Mouse (Mus musculus) embryonic facial prominence, embryonic 12.5 days (tissue): Measurements from ENCODE around the gene Wdr91. TPM values are rescaled to one million over a fixed set of nuclear protein-coding genes. Genes with fewer than 3 reads are reported as not detected.
A peak's percentile ranks its signal among the peaks of the same experiment; 100 is the strongest.

Source experiments
- ATAC-seq: fragments of 200-750 bp; cut with Nextera tagmentation; 2 replicates; pipeline ENCODE4 v1.8.0; 2017; ENCODE audit not compliant: insufficient number of reproducible peaks, insufficient read depth, low FRiP score, low TSS enrichment
- H3K27ac ChIP-seq: fragments of 300-500 bp; sonication (generic); 2 replicates; pipeline ENCODE4 v1.5.1; 2016; ENCODE audit warnings: mild to moderate bottlenecking
- H3K27me3 ChIP-seq: fragments of 300-500 bp; sonication (generic); 2 replicates; pipeline ENCODE4 v1.6.1; 2016; ENCODE audit warnings: mild to moderate bottlenecking, moderate library complexity
- H3K36me3 ChIP-seq: fragments of 300-500 bp; sonication (generic); 2 replicates; pipeline ENCODE4 v1.6.1; 2016; ENCODE audit warnings: mild to moderate bottlenecking
- H3K4me1 ChIP-seq: fragments of 300-500 bp; sonication (generic); 2 replicates; pipeline ENCODE4 v1.6.1; 2016
- H3K4me2 ChIP-seq: fragments of 300-500 bp; sonication (generic); replicated peaks from 2 replicates; pipeline ENCODE4 v1.6.1; 2016; ENCODE audit warnings: mild to moderate bottlenecking, moderate library complexity
- H3K4me3 ChIP-seq: fragments of 300-500 bp; sonication (generic); 2 replicates; pipeline ENCODE4 v1.5.1; 2016; ENCODE audit warnings: mild to moderate bottlenecking
- H3K9ac ChIP-seq: fragments of 300-500 bp; sonication (generic); 2 replicates; pipeline ENCODE4 v1.6.1; 2016; ENCODE audit warnings: mild to moderate bottlenecking, moderate library complexity
- H3K9me3 ChIP-seq: fragments of 300-500 bp; sonication (generic); 2 replicates; pipeline ENCODE4 v1.6.1; 2016; ENCODE audit warnings: mild to moderate bottlenecking, moderate library complexity
- WGBS: fragments of 180-500 bp; shearing (Covaris S2); methylation state at CpG from one replicate; pipeline ENCODE4 v1.1.7; 2016; 5-methylcytosine and 5-hydroxymethylcytosine counted together
- polyA plus RNA-seq: library from polyadenylated mRNA; unstranded; fragments of >200 nt; fragmentation: Nextera tagmentation; extraction: Ambion mirVana; gene quantifications from 2 replicates; pipeline ENCODE4 v1.2.1, GENCODE M21; 2016

Wdr91 gene
- polyA plus RNA-seq, 1 experiment from 2014 or later = 12.7 TPM

DNA sequence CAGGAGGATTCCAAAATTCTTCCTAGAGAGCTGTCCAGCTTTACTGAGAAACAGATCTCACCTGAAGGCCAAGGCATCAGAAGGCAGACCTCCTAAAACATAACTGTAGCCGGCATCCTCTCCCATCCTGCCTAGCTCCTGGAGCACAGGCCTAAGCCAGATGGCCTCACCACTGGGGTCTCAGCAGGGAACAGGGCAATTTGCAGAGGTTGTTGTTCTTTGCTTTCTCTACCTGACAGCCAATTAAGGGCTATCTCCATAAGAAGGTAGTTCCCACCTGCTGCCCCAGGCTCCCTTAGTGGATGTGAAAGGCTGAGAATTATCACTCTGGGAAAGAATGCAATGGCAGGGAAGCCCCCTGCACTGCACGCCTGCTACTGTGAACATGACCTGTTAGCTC is 9.7 kb downstream of the Wdr91 start:
- 68% methylated on average over 2 of the region's 2 CpGs for WGBS
- Histone ChIP-seq H3K4me1 (no peaks in the 10 kb centered on the region), H3K36me3 (peaks cover 51% of the 10 kb centered on the region), H3K4me3 (no peak overlapping the region), H3K27ac (no peak overlapping the region), H3K9me3 (no peaks in the 10 kb centered on the region), H3K9ac (no peak overlapping the region), H3K27me3 (no peaks in the 10 kb centered on the region), H3K4me2 (no peak overlapping the region)
- ATAC-seq = no peak

DNA sequence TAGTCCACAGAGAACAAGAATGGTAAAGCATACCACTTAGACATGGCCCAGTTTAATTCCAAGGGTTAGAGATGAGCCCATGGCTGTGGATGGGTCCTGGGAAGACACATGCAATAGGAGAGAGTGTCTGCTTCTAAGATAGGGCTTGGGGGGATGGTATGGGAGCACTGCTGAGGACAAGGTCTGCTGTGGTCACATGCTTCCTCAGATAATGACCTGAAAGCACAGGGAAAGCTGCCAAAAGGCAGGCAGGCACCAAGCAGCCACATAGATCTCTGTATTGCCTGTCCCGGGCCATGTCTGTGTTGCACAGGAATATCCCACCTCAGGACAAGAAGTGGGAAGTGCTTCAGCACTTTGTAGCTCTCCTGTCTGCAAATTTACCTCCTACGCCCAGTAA is 11.5 kb downstream of the Wdr91 start:
- no peaks in the 10 kb centered on the region for H3K4me1 ChIP-seq
- H3K27me3 ChIP-seq = no peaks in the 10 kb centered on the region
- H3K4me3 ChIP-seq = no peak overlapping the region
- peaks cover 58% of the 10 kb centered on the region for H3K36me3 ChIP-seq
- WGBS = 84% methylated on average over 2 of the region's 2 CpGs
- no peaks in the 10 kb centered on the region for H3K9me3 ChIP-seq
- H3K9ac ChIP-seq = no peak overlapping the region
- H3K4me2 ChIP-seq = no peak overlapping the region
- no peak overlapping the region for H3K27ac ChIP-seq
- no peak for ATAC-seq

DNA sequence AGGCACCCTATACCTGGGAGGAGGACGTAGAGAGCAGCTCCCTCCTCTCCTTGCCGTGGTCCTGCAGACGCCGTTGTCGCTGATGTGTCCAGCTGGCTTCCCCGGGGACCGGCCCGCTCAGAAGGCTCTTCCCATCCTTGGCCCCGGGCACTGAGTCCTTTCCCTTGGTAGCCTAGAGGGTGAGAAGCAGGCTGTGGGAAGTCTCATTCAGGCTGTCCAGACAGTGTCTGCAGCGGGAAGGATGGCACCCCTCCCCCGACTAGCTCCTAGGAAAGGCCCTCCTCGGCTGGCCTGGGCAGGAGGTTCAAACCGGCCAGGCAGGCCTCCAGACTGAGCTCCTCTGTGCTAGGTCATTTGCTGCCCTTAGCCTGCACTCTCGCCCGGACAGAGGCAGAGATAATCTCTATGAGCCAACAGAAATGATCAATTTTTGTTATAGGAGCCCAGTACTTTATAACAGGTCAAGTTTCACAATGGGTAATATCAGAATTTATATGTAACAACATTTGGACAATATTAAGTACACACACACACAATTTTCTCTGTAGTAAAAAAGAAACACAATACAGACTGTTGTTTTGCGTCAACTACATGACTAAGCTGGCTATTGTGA is 14.4 kb downstream of the Wdr91 start:
- ATAC-seq = no peak
- Histone ChIP-seq H3K9me3 (no peaks in the 10 kb centered on the region), H3K4me3 (no peak overlapping the region), H3K27ac (no peak overlapping the region), H3K4me1 (no peaks in the 10 kb centered on the region), H3K9ac (no peak overlapping the region), H3K36me3 (peaks cover 74% of the 10 kb centered on the region), H3K4me2 (no peak overlapping the region), H3K27me3 (no peaks in the 10 kb centered on the region)
- WGBS = 47% methylated on average over 16 of the region's 16 CpGs

DNA sequence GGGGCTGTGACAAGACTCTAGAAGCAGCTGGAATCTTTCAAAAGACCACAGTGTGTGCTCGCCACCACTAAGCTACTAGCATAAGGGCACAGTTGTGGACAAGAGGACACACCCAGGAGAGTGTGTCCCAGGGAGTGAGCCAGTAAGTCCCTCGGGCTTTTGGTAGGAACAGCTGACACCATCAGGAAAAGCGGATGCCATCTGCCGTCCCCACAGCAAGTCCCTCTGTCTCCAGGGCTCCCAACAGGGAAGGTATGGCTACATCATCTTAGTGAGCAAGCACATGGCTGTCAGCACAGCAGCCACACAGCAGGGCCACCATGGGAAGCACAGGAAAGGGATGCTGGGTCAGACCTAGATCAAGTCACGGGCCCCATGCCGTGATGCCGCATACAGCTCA is 15.1 kb downstream of the Wdr91 start:
- Histone ChIP-seq H3K27me3 (no peaks in the 10 kb centered on the region), H3K4me1 (no peaks in the 10 kb centered on the region), H3K4me3 (no peak overlapping the region), H3K4me2 (no peak overlapping the region), H3K27ac (no peak overlapping the region), H3K9ac (no peak overlapping the region), H3K36me3 (peaks cover 74% of the 10 kb centered on the region), H3K9me3 (no peaks in the 10 kb centered on the region)
- WGBS = 87% methylated on average over 7 of the region's 7 CpGs
- no peak for ATAC-seq

DNA sequence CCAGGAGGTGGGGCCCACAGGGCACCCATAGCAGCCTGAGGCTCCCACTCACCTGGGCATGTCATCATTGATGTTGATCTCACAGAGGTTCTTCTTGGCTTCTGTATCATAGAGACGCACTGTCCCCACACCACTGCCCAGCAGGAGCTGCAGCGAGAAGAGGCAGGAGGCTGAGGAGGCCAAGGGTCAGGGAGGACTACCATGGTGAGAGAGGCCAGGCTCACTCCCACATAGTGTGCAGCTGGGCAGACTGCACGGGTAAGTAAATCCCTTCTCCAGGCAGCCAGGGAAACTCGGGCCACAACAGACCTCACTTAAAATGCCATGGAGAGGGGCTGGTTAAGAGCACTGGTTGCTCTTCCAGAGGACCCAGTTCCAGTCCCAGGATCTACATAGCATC is 21.5 kb downstream of the Wdr91 start:
- H3K36me3 ChIP-seq = peaks cover 59% of the 10 kb centered on the region
- H3K4me3 ChIP-seq = no peak overlapping the region
- peaks cover 9% of the 10 kb centered on the region; the same call in 1 of the 2 replicates for H3K4me1 ChIP-seq
- no peaks in the 10 kb centered on the region for H3K27me3 ChIP-seq
- H3K9ac ChIP-seq = no peak overlapping the region
- H3K4me2 ChIP-seq = no peak overlapping the region
- no peak for ATAC-seq
- H3K27ac ChIP-seq = no peak overlapping the region
- H3K9me3 ChIP-seq = no peaks in the 10 kb centered on the region
- 57% methylated on average over 4 of the region's 4 CpGs for WGBS

DNA sequence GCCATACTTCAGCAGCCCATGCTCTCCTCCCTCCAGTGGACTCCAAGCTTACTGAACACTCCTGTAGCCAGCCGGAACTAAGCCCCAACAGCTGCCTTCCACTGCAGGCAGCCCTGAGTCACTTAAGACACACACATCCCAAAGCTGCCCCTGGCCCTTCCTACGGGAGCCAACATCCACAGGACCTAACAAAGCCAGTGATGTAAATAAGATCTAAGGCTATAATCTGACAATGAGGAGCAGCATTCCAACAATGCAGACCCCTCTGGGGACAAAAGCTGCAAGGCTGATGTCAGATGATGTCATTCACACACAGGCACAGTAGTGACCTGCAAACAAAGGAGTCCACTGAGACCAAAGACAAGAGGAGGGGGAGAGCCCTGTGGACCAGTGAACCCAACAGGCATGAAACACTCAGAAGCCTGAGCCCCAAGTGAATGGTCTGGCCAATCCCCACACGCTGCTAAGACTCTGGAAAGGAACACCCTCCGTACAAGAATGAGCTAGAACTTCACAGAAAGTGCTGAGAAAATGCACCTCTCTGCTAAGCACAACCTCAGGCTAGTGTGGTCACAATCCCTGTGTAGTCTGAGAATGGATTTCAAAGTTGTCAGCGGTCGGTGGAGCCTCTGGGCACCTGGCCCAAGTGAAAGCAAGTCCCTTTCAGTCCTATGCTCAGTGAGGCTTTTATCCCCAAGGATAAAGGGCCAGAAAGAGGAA is 23.4 kb downstream of the Wdr91 start:
- no peak overlapping the region for H3K4me3 ChIP-seq
- H3K9ac ChIP-seq = no peak overlapping the region
- H3K36me3 ChIP-seq = peaks cover 56% of the 10 kb centered on the region
- WGBS = 56% methylated on average over 6 of the region's 6 CpGs
- peak; percentile 68 for ATAC-seq
- no peak overlapping the region for H3K4me2 ChIP-seq
- peak overlapping the region; percentile 42; the same call in 1 of the 2 replicates for H3K27ac ChIP-seq
- H3K27me3 ChIP-seq = no peaks in the 10 kb centered on the region
- no peaks in the 10 kb centered on the region for H3K9me3 ChIP-seq
- H3K4me1 ChIP-seq = peaks cover 9% of the 10 kb centered on the region; the same call in 1 of the 2 replicates

DNA sequence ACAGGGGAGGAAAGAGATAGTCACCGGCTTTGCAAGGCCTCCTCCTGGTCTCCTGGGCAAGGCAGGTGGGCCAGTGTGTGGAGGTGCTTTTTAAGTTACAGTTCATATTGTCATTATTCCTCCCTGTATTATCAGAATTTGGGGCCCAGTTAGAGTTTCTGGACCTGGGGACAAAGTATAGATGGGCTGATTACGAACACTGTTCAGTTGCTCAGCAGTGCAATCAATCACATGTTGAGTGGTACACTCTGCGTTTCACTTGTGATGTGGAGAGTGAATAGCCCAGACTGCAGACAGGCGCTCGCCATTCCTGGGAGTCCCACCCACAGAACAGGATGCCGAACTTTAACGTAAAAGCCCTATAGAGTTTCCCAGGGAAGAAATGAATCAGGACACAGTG is 26.0 kb downstream of the Wdr91 start:
- peaks cover 49% of the 10 kb centered on the region for H3K36me3 ChIP-seq
- no peak for ATAC-seq
- H3K27me3 ChIP-seq = no peaks in the 10 kb centered on the region
- 91% methylated on average over 7 of the region's 7 CpGs for WGBS
- no peak overlapping the region for H3K9ac ChIP-seq
- no peak overlapping the region for H3K4me2 ChIP-seq
- peaks cover 9% of the 10 kb centered on the region; the same call in 1 of the 2 replicates for H3K4me1 ChIP-seq
- no peak overlapping the region for H3K27ac ChIP-seq
- no peak overlapping the region for H3K4me3 ChIP-seq
- no peaks in the 10 kb centered on the region for H3K9me3 ChIP-seq

DNA sequence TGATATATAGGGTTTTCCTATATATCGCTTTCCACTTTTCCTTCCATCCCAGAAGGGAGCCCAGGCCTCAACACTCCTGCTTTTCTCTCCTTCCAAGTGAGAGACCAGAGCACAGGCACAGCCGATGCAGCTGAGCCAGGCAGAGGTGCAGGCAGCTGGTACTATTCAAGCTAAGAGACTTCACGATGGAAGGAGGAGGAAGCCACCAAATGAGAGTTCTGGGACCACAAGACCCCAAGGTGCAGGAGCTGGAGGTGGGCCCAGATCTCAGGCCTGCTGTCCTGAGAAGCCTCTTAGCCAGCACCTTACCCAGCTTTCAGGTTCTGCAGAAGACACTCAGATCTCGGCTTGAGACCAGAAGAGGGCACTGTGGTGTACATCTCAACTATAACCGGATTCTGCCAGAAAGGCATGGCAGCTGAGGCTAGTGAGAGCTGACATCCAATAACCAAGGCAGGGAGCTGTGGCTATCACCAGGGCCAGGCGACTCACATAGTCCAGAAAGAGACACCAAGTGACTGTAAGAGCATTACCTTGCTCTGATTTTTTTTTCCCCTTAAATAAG is 30.7 kb downstream of the Wdr91 start:
- no peak overlapping the region for H3K4me3 ChIP-seq
- no peaks in the 10 kb centered on the region for H3K27me3 ChIP-seq
- no peak for ATAC-seq
- H3K36me3 ChIP-seq = peaks cover 37% of the 10 kb centered on the region
- H3K4me2 ChIP-seq = no peak overlapping the region
- H3K27ac ChIP-seq = no peak overlapping the region
- no peak overlapping the region for H3K9ac ChIP-seq
- WGBS = 50% methylated on average over 6 of the region's 6 CpGs
- peaks cover 22% of the 10 kb centered on the region for H3K4me1 ChIP-seq
- H3K9me3 ChIP-seq = no peaks in the 10 kb centered on the region

DNA sequence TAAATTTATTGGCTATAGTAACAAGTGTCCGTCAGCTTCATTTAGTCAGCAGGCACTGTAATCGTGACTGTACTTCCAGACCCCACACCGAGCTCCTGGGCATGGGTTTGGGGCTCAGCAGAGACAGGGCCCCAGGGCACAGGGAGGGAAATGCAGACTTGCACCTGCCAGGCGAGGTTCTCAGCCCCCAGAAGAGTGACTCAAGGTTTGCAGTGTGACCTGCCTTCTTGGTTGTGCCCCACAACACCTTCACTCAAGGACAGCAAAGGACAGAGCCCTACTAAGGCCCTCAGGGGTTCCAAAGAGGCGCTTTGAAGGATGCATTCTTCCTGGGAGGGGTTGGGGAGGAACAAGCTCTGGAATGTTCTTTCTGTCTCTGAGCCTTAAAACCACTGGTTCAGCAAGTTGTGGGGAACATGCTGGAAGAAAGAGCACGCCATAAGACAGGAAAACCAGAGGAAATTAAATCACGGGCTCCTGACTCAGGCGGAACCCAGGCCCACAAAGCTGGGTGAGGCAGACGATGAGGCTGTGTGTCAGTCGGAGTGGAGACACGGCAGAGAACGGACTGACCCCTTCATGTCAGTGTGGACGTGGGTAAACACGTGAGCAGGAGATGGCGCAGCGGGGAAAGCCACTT is 31.5 kb downstream of the Wdr91 start:
- 83% methylated on average over 16 of the region's 16 CpGs for WGBS
- Histone ChIP-seq H3K4me3 (no peak overlapping the region), H3K4me2 (no peak overlapping the region), H3K4me1 (peaks cover 27% of the 10 kb centered on the region), H3K27ac (no peak overlapping the region), H3K9me3 (no peaks in the 10 kb centered on the region), H3K27me3 (no peaks in the 10 kb centered on the region), H3K36me3 (peaks cover 37% of the 10 kb centered on the region), H3K9ac (no peak overlapping the region)
- ATAC-seq = no peak

DNA sequence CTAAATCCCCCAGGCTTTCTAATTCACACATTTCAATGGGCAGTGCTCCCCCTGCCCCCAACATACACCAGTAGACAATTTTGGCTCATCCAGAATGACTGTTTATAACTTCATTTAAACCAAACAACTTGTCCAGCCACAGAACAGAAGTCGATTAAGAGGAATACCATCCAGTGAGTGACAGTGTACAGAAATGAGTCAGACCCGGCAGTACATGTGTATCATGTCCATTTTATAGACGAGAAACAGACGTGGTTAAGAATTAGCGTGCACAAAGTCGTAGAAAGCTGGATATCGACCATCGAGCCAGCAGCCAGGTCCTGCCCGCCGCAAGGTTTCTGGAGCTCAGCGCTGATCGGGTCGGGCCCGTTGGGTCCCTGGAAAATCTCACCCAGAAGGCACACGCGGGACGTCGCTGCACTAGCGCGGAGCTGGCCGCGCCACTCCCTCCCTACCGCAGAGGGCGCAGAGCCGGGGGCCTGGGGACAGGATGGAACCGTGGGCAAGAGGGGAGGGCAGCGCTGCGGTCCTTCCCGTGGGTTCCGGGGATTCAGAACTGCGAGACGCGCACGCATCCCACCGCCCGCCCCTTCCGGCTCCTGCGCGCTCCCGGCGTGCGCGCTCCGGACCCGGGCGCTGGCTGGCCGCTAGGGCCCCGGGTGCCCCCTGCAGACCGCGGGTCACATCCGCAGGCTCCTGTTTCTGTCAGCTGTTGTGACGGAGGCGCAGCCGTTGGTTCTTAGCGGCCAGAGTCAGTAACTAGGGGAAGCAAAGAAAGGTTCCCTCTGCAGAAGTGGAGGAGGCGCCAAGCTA is 33.0 kb downstream of the Wdr91 start, which contains the start of gene Cyren:
Gene Cyren, minus strand, starts transcription at position 552 of the 813 bp plus-strand sequence.
- Histone ChIP-seq H3K4me1 (peaks cover 28% of the 10 kb centered on the region), H3K36me3 (peaks cover 29% of the 10 kb centered on the region), H3K4me2 (peak within 1 kb of the TSS; percentile 75), H3K4me3 (peak within 1 kb of the TSS; percentile 67), H3K27ac (peak within 1 kb of the TSS; percentile 94), H3K9me3 (no peaks in the 10 kb centered on the region), H3K9ac (peak within 1 kb of the TSS; percentile 84), H3K27me3 (no peaks in the 10 kb centered on the region)
- peak; percentile 89 for ATAC-seq
- WGBS = under 1% methylated on average over 52 of the region's 56 CpGs

DNA sequence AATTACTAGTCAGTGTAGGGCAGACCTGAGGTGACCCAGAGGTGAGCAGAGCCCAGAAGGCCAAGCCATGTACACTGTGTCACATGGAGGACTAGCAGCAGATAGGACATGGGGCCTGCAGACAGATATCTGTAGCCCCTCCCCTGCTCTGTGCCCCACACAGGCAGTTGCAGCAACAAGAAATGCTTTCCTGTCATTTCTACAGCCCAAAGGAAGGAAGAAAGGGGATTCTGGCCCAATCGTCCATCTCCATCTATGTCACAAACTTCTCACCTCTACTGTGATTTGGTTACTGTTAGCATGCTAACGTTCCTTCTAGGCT is 33.9 kb downstream of the Wdr91 start:
- Histone ChIP-seq H3K4me1 (peaks cover 28% of the 10 kb centered on the region), H3K4me3 (peak overlapping the region; percentile 67), H3K4me2 (peak overlapping the region; percentile 75), H3K27me3 (no peaks in the 10 kb centered on the region), H3K36me3 (peaks cover 21% of the 10 kb centered on the region; the same call in 1 of the 2 replicates), H3K9me3 (no peaks in the 10 kb centered on the region), H3K9ac (peak overlapping the region; percentile 84), H3K27ac (peak overlapping the region; percentile 94)
- no peak for ATAC-seq
- 30% methylated on average over 2 of the region's 2 CpGs for WGBS
